Mouse (Mus musculus) NIH3T3 (cell line): ENCODE measurements at regions not wholly inside any gene's neighbourhood (a gene's known extent, or its start where the extent isn't known, plus 50 kb on each side); places are given as distances from the start of the nearest gene placed in this dataset.

ENCODE experiments used
- DNase-seq: peaks from one replicate; pipeline ENCODE4 v3.0.0-alpha.2; 2012; ENCODE audit warnings: low read depth

GRCm38 (mm10) chr2:57424879-57425278, 187.4 kb downstream of the Gpd2 start:
- DNase-seq: no peak

- DNase-seq: no peak
These were observed 188.0 kb downstream of the Gpd2 start for GRCm38 (mm10) chr2:57425439-57425838.

DNA sequence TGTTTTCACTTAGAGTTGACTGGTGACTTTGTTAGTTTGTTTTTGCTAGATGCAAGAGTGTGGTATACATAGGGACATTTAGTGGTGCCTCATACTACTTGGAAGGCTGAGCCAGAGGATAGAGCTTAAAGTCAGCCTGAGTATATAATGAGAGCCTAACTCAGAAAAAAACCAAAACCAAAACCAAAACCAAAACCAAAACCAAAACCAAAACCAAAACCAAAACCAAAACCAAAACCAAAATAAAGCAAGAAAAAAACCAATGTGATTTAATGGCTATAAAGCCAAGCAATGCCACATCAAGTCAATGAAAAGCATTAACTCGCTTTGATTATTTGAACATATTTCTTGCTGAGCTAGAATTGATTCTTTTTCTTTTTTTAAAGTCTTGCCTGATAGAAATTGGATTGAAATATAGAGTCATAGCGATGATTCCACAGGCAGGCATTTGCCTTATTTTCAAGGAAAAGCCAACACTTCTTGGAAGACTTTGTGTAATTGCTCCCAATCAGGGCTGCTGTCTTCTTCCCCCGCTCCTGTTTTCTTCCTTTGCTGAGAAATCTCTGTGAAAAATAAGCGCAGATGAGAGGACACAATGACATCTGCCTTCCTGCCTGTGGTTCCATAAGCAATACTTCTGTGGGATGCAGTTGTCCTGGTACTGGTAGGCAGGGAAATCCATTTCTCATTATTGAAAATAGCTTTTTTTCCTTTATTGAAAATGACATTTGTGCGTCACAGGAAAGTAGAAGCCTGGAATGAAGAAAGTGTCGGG, 213.7 kb downstream of the Gpd2 start:
- no peak for DNase-seq

- DNase-seq: no peak
These were observed 216.7 kb downstream of the Gpd2 start for GRCm38 (mm10) chr2:57453896-57454679.

DNA sequence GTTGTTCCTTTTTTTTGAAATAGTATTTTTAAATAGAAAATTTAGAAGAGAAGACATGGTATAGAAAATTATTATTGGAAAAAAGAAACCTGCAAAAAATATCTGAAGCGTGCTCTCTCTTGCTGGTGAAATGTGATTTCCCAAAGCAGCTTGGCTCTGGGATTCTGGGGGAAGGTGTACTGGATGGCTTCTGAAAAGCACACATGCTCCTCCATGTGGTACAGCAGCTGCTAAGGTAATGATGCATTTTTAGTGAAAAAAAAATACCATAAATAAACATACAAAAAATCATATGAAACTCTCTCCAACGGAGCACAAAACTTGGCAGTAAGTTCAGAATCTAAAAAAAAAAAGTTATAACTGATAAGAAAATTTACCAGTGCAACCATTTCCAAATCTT, 222.5 kb downstream of the Gpd2 start:
- no peak for DNase-seq

DNA sequence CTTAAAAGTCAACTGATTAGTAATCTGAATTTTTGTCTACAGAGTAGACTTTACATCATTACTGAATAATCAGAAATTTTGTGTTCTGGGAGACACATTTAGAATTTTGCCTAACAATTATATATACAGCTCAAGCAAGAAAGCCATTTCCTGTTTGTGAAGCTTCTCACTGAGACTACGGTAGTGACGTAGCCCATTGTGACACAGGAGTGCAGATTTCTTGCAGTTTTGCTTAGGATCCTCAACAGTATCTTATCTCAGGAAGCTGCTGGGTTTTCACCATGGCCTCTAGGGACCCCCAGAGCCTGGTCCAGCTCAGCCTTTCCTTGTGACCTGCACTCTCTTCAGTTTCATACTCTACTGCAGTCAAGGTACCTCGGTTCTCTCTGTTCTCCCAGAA, 236.4 kb downstream of the Gpd2 start:
- no peak for DNase-seq

DNA sequence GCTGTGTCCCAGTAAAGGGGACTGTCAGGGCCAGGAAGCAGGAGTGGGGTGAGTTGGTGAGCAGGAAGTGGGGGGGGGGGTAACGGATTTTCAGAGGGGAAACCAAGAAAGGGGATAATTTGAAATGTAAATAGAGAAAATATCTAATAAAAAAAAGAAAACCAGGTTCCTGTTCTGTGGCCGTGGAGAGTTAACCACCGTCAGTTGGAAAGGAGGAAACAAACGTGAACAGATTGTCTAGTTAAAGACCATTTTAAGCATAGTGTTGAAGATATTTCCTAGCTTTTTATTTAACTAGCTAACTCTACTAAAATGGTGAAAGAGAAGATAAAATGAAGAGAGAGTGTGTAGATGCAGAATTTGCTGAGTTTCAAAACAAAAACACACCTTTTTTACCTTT, 254.7 kb downstream of the Gpd2 start:
- DNase-seq: no peak

GRCm38 (mm10) chr2:57492914-57493621, 255.6 kb downstream of the Gpd2 start:
- DNase-seq: no peak

- no peak for DNase-seq
These were observed 259.0 kb downstream of the Gpd2 start for GRCm38 (mm10) chr2:57496315-57496954.

- DNase-seq: no peak
These were observed 260.5 kb downstream of the Gpd2 start for GRCm38 (mm10) chr2:57497933-57498332.

DNA sequence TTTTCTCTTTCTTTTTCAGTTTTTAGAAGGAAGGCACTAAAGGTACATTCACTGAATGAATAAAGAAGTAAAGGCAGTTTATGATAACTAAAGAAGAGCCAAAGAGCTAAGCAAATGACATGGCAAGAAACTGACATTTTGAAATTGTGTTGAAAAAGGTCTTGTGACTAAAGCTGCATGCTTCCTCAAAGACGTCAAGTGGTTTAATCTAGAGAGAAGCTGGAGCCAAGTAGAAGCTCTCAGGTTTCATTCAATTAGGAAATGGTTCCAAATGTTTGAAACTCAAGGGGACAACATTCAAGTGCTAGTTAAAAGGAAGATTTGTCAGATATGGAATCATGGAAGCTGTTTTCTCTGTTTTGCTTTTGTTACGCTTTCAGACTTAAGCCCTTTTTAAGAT, 267.2 kb downstream of the Gpd2 start:
- DNase-seq: no peak

DNA sequence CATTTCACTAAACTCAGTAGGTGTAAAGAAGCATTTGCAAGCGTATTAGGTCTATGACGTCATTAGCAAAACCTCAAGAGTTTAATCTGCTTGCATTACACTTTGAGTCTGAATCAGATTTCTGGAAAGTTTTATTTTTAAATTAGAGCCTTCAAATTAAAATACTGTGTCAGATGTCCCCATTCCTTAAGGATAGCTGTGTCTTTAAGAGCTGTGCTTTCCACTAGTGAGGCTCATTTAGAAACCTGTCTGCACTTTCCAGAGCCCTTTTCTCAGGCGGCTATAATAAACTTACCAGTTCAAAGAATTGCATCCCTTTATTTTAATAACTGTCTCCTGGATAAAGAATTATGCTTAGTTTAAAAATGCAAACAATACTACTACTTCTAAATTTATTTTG, 285.0 kb downstream of the Gpd2 start:
- no peak for DNase-seq

- no peak for DNase-seq
These were observed 285.5 kb downstream of the Gpd2 start for GRCm38 (mm10) chr2:57522983-57523382.

GRCm38 (mm10) chr2:57527966-57528365, 290.5 kb downstream of the Gpd2 start:
- DNase-seq: no peak

DNA sequence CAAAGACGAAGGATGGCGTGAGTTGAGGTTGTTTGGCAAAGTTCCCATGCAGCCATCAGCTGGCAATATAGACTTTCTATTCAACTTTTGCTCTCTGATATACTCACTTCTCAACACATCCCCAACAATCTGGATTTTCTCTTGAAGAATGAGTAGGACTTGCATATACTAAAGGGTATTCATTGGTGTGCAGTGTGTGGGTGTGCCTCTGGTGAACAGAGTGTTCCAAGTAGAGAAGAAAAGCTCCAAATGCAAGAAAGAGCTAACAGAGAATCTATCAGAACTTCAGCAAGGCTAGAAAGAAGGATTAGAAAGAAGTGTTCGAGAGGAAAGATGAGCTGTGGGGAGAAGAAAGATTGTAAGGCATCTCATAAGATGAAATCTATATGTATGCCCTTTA, 302.4 kb downstream of the Gpd2 start:
- no peak for DNase-seq

GRCm38 (mm10) chr2:57565258-57565657, 327.8 kb downstream of the Gpd2 start:
- no peak for DNase-seq

DNA sequence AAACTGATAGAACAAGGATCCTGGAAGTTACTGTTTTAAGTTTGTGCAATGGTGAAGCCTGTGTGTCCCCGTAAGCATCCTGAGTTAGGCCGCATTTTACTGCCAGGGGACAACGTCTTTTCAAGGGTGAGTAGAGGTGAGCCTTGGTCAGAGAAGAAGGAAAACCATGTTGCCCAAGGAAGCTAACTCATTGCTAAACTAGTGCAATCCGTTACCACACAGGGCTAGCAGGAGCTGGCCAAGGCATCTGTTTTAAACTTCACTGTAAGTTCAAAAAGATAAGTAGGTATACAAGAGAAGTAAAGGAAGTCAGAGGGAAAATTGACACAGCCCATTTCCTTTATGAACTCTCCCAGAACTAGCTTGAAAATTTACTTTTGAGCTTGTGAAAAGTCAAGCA, 328.7 kb downstream of the Gpd2 start:
- DNase-seq: no peak

DNA sequence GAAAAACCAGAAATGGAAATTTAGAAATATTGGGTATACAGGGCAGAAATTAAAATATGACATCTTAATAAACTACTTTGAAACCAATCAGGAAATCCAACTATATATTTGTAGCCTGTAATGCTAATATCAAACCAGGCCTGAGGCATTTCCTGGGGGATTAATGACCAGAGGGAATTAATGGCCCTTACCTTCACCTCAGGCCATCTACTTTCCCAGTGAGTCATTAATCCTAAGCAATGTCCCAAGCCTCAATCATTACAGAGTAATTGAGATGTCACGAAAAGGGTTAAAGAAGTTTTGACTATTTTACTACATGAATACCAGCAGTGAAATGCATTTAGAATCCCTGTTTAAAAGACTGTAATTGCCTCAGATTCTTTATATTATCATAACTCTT, 329.7 kb downstream of the Gpd2 start:
- no peak for DNase-seq

DNA sequence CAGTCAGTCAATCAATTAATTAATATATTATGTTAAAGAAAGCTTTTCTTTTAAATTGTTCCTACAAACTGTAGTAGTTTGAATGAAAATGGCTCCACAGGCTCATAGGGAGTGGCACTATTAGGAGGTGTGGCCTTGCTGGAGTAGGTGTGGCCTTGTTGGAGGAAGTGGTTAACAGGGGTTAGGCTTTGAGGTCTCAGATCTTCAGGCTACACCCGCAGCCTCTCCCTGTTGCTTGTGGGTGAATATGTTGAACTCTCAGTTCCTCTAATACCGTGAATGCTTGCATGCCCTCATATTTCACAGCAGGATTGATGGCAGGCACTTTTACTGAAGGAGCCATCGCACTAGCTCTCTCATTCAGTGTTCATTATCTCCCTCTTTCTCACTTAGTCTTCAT, 349.6 kb downstream of the Gpd2 start:
- no peak for DNase-seq

GRCm38 (mm10) chr2:57593558-57593957, 356.1 kb downstream of the Gpd2 start:
- no peak for DNase-seq

DNA sequence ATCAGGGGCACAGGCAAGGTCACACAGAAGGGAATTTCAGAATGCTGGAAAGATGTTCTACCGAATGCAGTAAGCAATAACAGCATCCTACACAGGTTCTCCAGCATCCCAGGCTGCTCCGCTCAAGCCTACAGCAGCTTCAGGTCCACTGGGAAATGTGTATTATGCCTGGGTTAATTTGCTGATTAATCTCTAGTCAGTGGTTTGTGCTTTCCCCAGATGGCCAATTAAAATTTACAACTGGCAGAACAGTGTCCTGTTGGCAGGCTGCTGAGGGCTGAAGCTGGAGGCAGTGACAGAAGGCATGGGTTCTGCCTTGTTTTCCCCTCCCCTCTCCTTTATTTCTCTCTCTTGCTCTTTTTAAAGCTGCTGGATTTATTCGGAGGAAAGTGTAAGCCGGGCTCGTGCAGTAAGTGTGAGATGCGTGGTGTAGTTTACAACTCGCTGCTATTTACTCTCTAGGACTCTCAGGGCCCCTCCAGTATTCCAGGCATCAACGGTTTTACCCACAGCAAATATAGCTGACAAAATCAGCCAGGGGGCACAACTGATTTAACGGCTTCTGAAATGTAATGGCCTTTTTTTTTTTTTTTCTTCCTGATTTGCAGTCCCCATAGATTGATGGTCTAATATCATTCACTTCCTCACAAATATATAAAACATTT, 360.4 kb downstream of the Gpd2 start:
- no peak for DNase-seq

GRCm38 (mm10) chr2:57611599-57611998, 374.2 kb downstream of the Gpd2 start:
- DNase-seq: no peak
